Mouse (Mus musculus) midbrain, postnatal 0 days (tissue): ENCODE measurements around the gene Gpkow. TPM values are rescaled to one million over a fixed set of nuclear protein-coding genes. Genes with fewer than 3 reads are reported as not detected.
A peak's percentile ranks its signal among the peaks of the same experiment; 100 is the strongest.
"Not testable (repeated sequence)": the region's sequence is repeated elsewhere in the genome, so short reads cannot be mapped to it uniquely, and the experiment has no call there.

Experiments
- ATAC-seq: fragments of 200-750 bp; cut with Nextera tagmentation; 2 replicates; pipeline ENCODE4 v1.8.0; 2017; ENCODE audit warnings: moderate number of reproducible peaks, mild to moderate bottlenecking, moderate TSS enrichment, moderate library complexity; ENCODE audit not compliant: low FRiP score
- DNase-seq: peaks from one replicate; pipeline ENCODE4 v3.0.0-alpha.2; 2015; ENCODE audit warnings: low spot score
- H3K27ac ChIP-seq: fragments of 300-500 bp; sonication (generic); 2 replicates; pipeline ENCODE4 v1.5.1; 2014; ENCODE audit warnings: low read depth, mild to moderate bottlenecking, low read length, mixed read lengths
- H3K27me3 ChIP-seq: fragments of 300-500 bp; sonication (generic); 2 replicates; pipeline ENCODE4 v1.6.1; 2014; ENCODE audit warnings: low read length, control low read depth, mixed read lengths; ENCODE audit not compliant: insufficient read depth
- H3K36me3 ChIP-seq: fragments of 300-500 bp; sonication (generic); 2 replicates; pipeline ENCODE4 v1.6.1; 2014; ENCODE audit warnings: low read length, control low read depth, mixed read lengths; ENCODE audit not compliant: insufficient read depth
- H3K4me1 ChIP-seq: fragments of 300-500 bp; sonication (generic); 2 replicates; pipeline ENCODE4 v1.6.1; 2014; ENCODE audit warnings: mild to moderate bottlenecking, control low read depth, antibody characterized with exemption, low read length, mixed read lengths; ENCODE audit not compliant: insufficient read depth
- H3K4me2 ChIP-seq: fragments of 300-500 bp; sonication (generic); 2 replicates; pipeline ENCODE4 v1.6.1; 2014; ENCODE audit warnings: low read depth, mild to moderate bottlenecking, low read length, mixed read lengths; ENCODE audit not compliant: poor library complexity, severe bottlenecking
- H3K4me3 ChIP-seq: fragments of 300-500 bp; sonication (generic); 2 replicates; pipeline ENCODE4 v1.5.1; 2014; ENCODE audit warnings: low read depth, mild to moderate bottlenecking, low read length, moderate library complexity
- H3K9ac ChIP-seq: fragments of 300-500 bp; sonication (generic); replicated peaks from 2 replicates; pipeline ENCODE4 v1.6.1; 2014; ENCODE audit warnings: mild to moderate bottlenecking, low read length, moderate library complexity, mixed read lengths; ENCODE audit not compliant: poor library complexity, severe bottlenecking
- H3K9me3 ChIP-seq: fragments of 300-500 bp; sonication (generic); 2 replicates; pipeline ENCODE4 v1.6.1; 2016; ENCODE audit warnings: low read length, control low read depth
- CTCF ChIP-seq: IDR thresholded peaks from 2 replicates; pipeline ENCODE4 v1.5.1; 2016; ENCODE audit warnings: antibody characterized with exemption, mild to moderate bottlenecking
- WGBS: fragments of 180-500 bp; shearing (Covaris S2); extraction: QIAGEN DNeasy Blood & Tissue Kit; methylation state at CpG from one replicate; pipeline ENCODE4 v1.1.7; 2014; 5-methylcytosine and 5-hydroxymethylcytosine counted together
- polyA plus RNA-seq: library from polyadenylated mRNA; unstranded; fragments of >200 nt; fragmentation: Nextera tagmentation; extraction: Ambion mirVana; gene quantifications from 2 replicates; pipeline ENCODE4 v1.2.1, GENCODE M21; 2015
- total RNA-seq: library from RNA; depleted of rRNA; stranded (reverse); fragments of >200 nt; gene quantifications from 2 replicates; pipeline ENCODE4 v1.2.3, GENCODE M21; 2014; rRNA removed

The Gpkow gene
- total and polyA plus RNA-seq, 2 experiments from 2014 or later, result 11.9 to 41.6 TPM

DNA sequence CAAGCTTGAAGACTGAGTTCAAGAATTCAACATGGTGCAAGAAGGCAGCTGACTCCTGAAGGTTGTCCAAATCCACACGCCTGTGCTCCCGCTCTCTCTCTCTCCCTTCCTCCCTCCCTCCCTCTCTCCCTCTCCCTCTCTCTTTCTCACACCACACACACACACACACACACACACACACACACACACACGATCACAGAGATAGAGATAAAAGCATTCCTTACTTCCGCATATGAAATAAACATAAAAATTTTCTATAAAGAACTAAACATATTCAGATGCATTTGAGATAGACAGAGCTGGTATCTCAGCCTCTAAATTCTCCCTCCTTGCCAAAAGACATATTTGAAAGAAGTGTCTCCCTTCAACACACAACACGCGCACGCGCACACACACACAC lies 48.5 kb downstream of the Gpkow start:
- no peak overlapping the region for H3K4me3 ChIP-seq
- H3K27ac ChIP-seq, result no peak overlapping the region
- no peaks in the 10 kb centered on the region for H3K9me3 ChIP-seq
- H3K36me3 ChIP-seq, result no peaks in the 10 kb centered on the region
- H3K4me1 ChIP-seq, result no peaks in the 10 kb centered on the region
- H3K4me2 ChIP-seq, result no peak overlapping the region
- no peak for ATAC-seq
- 90% methylated on average over 8 of the region's 8 CpGs for WGBS
- H3K27me3 ChIP-seq, result no peaks in the 10 kb centered on the region
- no peak overlapping the region for H3K9ac ChIP-seq
- DNase-seq, result no peak
- no peak for TF ChIP-seq CTCF

GRCm38 (mm10) chrX:7750432-7751116 lies 53.6 kb downstream of the Gpkow start, which contains the start of gene Ccdc120:
Gene Ccdc120, minus strand, starts transcription at chrX:7750905.
- Histone ChIP-seq H3K27ac (no peak within 1 kb of the TSS), H3K4me2 (peak within 1 kb of the TSS; percentile 52), H3K9me3 (peaks cover 2% of the 10 kb centered on the region; the same call in 1 of the 2 replicates), H3K36me3 (no peaks in the 10 kb centered on the region), H3K4me3 (peak within 1 kb of the TSS; percentile 59), H3K4me1 (no peaks in the 10 kb centered on the region), H3K9ac (peak within 1 kb of the TSS; percentile 73), H3K27me3 (no peaks in the 10 kb centered on the region)
- WGBS, result 16% methylated on average over 37 of the region's 56 CpGs
- no peak for TF ChIP-seq CTCF
- peak; percentile 88 for ATAC-seq
- peak; percentile 92 for DNase-seq

GRCm38 (mm10) chrX:7753627-7754026 lies 56.7 kb downstream of the Gpkow start:
- DNase-seq, result peak; percentile 36
- H3K4me3 ChIP-seq, ATAC-seq, H3K4me1 ChIP-seq, H3K9ac ChIP-seq, H3K4me2 ChIP-seq, H3K36me3 ChIP-seq, H3K27me3 ChIP-seq, H3K9me3 ChIP-seq, H3K27ac ChIP-seq: not testable (repeated sequence)
- TF ChIP-seq CTCF, result peak; percentile 42; the same call in 1 of the 2 replicates
- WGBS, result 15% methylated on average over 3 of the region's 3 CpGs

Other genes starting within 250 kb of the Gpkow start
- 0.16 TPM in 1 of 2 replicates, not detected in the other for gene Foxp3, start 123.5 kb upstream of the Gpkow start, total RNA-seq
- gene Foxp3, start 123.5 kb upstream of the Gpkow start, polyA plus RNA-seq, result 0.30 TPM in 1 of 2 replicates, not detected in the other
- 19.4 and 27.3 TPM in 2 replicates for gene Ppp1r3f, start 122.8 kb upstream of the Gpkow start, total RNA-seq
- gene Ppp1r3f, start 122.8 kb upstream of the Gpkow start, polyA plus RNA-seq, result 8.4 and 9.4 TPM in 2 replicates
- gene Ccdc22, start 91.6 kb upstream of the Gpkow start, total RNA-seq, result 29.6 and 32.3 TPM in 2 replicates
- gene Ccdc22, start 91.6 kb upstream of the Gpkow start, polyA plus RNA-seq, result 19.9 and 20.0 TPM in 2 replicates
- 0.05 and 1.0 TPM in 2 replicates for gene Cacna1f, start 90.0 kb upstream of the Gpkow start, total RNA-seq
- 0.16 and 0.20 TPM in 2 replicates for gene Cacna1f, start 90.0 kb upstream of the Gpkow start, polyA plus RNA-seq
- gene Syp, start 58.7 kb upstream of the Gpkow start, total RNA-seq, result 431 and 492 TPM in 2 replicates
- 329 and 360 TPM in 2 replicates for gene Syp, start 58.7 kb upstream of the Gpkow start, polyA plus RNA-seq
- 0.99 and 1.6 TPM in 2 replicates for gene Prickle3, start 39.9 kb upstream of the Gpkow start, total RNA-seq
- gene Prickle3, start 39.9 kb upstream of the Gpkow start, polyA plus RNA-seq, result 1.1 and 1.3 TPM in 2 replicates
- gene Plp2, start 25.7 kb upstream of the Gpkow start, total RNA-seq, result 9.1 and 16.4 TPM in 2 replicates
- 18.9 and 20.0 TPM in 2 replicates for gene Plp2, start 25.7 kb upstream of the Gpkow start, polyA plus RNA-seq
- gene Magix, start 15.9 kb upstream of the Gpkow start, total RNA-seq, result not detected in 2 replicates
- 0.07 and 0.13 TPM in 2 replicates for gene Magix, start 15.9 kb upstream of the Gpkow start, polyA plus RNA-seq
- gene Wdr45, start 17.2 kb downstream of the Gpkow start, total RNA-seq, result 34.6 and 42.0 TPM in 2 replicates
- gene Wdr45, start 17.2 kb downstream of the Gpkow start, polyA plus RNA-seq, result 27.2 and 30.5 TPM in 2 replicates
- gene Gm45208, start 25.1 kb downstream of the Gpkow start, total RNA-seq, result 0.71 TPM in 1 of 2 replicates, not detected in the other
- gene Gm45208, start 25.1 kb downstream of the Gpkow start, polyA plus RNA-seq, result not detected in 2 replicates
- 110 and 134 TPM in 2 replicates for gene Praf2, start 31.3 kb downstream of the Gpkow start, total RNA-seq
- 136 and 146 TPM in 2 replicates for gene Praf2, start 31.3 kb downstream of the Gpkow start, polyA plus RNA-seq
- 272 and 352 TPM in 2 replicates for gene Ccdc120, start 53.8 kb downstream of the Gpkow start, total RNA-seq
- 64.9 and 71.6 TPM in 2 replicates for gene Ccdc120, start 53.8 kb downstream of the Gpkow start, polyA plus RNA-seq
- 21.0 and 22.3 TPM in 2 replicates for gene Tfe3, start 65.4 kb downstream of the Gpkow start, total RNA-seq
- gene Tfe3, start 65.4 kb downstream of the Gpkow start, polyA plus RNA-seq, result 20.0 and 21.0 TPM in 2 replicates
- gene Gripap1, start 92.6 kb downstream of the Gpkow start, total RNA-seq, result 27.2 and 36.3 TPM in 2 replicates
- 63.9 and 68.4 TPM in 2 replicates for gene Gripap1, start 92.6 kb downstream of the Gpkow start, polyA plus RNA-seq
- 3.1 and 5.2 TPM in 2 replicates for gene Kcnd1, start 125.2 kb downstream of the Gpkow start, total RNA-seq
- gene Kcnd1, start 125.2 kb downstream of the Gpkow start, polyA plus RNA-seq, result 4.6 and 5.3 TPM in 2 replicates
- gene Otud5, start 144.2 kb downstream of the Gpkow start, total RNA-seq, result 61.2 and 68.3 TPM in 2 replicates
- gene Otud5, start 144.2 kb downstream of the Gpkow start, polyA plus RNA-seq, result 37.0 and 39.6 TPM in 2 replicates
- gene Pim2, start 181.1 kb downstream of the Gpkow start, total RNA-seq, result 12.7 and 17.4 TPM in 2 replicates
- gene Pim2, start 181.1 kb downstream of the Gpkow start, polyA plus RNA-seq, result 20.4 and 20.9 TPM in 2 replicates
- gene Slc35a2, start 186.9 kb downstream of the Gpkow start, total RNA-seq, result 50.2 and 67.0 TPM in 2 replicates
- gene Slc35a2, start 186.9 kb downstream of the Gpkow start, polyA plus RNA-seq, result 42.9 and 46.2 TPM in 2 replicates
- 136 and 143 TPM in 2 replicates for gene Pqbp1, start 202.1 kb downstream of the Gpkow start, total RNA-seq
- gene Pqbp1, start 202.1 kb downstream of the Gpkow start, polyA plus RNA-seq, result 232 and 234 TPM in 2 replicates
- gene Timm17b, start 202.2 kb downstream of the Gpkow start, total RNA-seq, result 42.6 and 43.4 TPM in 2 replicates
- gene Timm17b, start 202.2 kb downstream of the Gpkow start, polyA plus RNA-seq, result 141 and 145 TPM in 2 replicates
- not detected in 2 replicates for gene Gm10491, start 210.7 kb downstream of the Gpkow start, total RNA-seq
- not detected in 2 replicates for gene Gm10491, start 210.7 kb downstream of the Gpkow start, polyA plus RNA-seq
- gene Gm10490, start 212.4 kb downstream of the Gpkow start, total RNA-seq, result not detected in 2 replicates
- gene Gm10490, start 212.4 kb downstream of the Gpkow start, polyA plus RNA-seq, result not detected in 2 replicates
- gene Pcsk1n, start 222.7 kb downstream of the Gpkow start, total RNA-seq, result 111 and 161 TPM in 2 replicates
- 534 and 561 TPM in 2 replicates for gene Pcsk1n, start 222.7 kb downstream of the Gpkow start, polyA plus RNA-seq
- gene Eras, start 231.5 kb downstream of the Gpkow start, total RNA-seq, result not detected in 2 replicates
- gene Eras, start 231.5 kb downstream of the Gpkow start, polyA plus RNA-seq, result not detected in 2 replicates